Mouse (Mus musculus) layer of hippocampus, postnatal 25 days (tissue): Measurements from ENCODE around the gene Cpt1c. TPM values are rescaled to one million over a fixed set of nuclear protein-coding genes. Genes with fewer than 3 reads are reported as not detected.

Experiments used
- DNase-seq, 2 experiments: peaks; one replicate each; pipeline ENCODE4 v3.0.0; 2022; ENCODE audit warnings: mixed read lengths in 2 of 2, low spot score in 1 of 2; ENCODE audit errors: extremely low spot score in 1 of 2
- total RNA-seq, 2 experiments: library from RNA; stranded (reverse); gene quantifications; 2 replicates each; pipeline ENCODE4 v1.2.3; 2021

Gene Cpt1c
- total RNA-seq, 2 experiments from 2014 or later, result 117 to 128 TPM

DNA sequence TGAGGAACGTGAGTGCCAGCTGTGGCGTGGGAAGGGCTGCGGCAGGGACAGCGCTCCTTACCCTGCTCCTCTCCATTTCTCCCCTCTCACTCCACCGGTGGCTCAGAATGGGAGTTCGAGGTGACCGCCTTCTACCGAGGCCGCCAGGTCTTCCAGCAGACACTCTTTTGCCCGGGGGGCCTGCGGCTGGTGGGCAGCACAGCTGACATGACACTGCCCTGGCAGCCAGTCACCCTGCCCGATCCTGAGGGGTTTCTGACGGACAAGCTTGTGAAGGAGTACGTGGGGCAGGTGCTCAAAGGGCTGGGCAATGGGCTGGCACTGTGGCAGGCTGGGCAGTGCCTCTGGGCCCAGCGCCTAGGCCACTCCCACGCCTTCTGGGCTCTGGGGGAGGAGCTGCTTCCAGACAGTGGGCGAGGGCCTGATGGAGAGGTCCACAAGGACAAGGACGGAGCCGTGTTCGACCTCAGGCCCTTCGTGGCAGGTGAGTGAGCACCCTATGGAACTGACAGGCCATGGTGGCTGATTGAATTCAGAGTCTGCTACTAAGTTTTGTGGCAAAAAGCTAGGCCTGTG lies 26.0 kb upstream of the Cpt1c start:
- DNase-seq, result no peak

- no peak for DNase-seq
Observed at GRCm38 (mm10) chr7:44999753-45000152, 25.1 kb upstream of the Cpt1c start.

GRCm38 (mm10) chr7:44998501-44998955 lies 23.9 kb upstream of the Cpt1c start, which contains the start of gene Bcl2l12:
Gene Bcl2l12, minus strand, starts transcription at chr7:44998712.
- DNase-seq, result no peak

- no peak for DNase-seq
Observed at GRCm38 (mm10) chr7:44997940-44998428, 23.3 kb upstream of the Cpt1c start.

GRCm38 (mm10) chr7:44997231-44997939 lies 22.7 kb upstream of the Cpt1c start, which contains the start of gene Irf3:
Gene Irf3, plus strand, starts transcription at chr7:44997648.
- DNase-seq, result peak; percentile 91 to 93

GRCm38 (mm10) chr7:44996672-44997071 lies 22.0 kb upstream of the Cpt1c start:
- no peak for DNase-seq

DNA sequence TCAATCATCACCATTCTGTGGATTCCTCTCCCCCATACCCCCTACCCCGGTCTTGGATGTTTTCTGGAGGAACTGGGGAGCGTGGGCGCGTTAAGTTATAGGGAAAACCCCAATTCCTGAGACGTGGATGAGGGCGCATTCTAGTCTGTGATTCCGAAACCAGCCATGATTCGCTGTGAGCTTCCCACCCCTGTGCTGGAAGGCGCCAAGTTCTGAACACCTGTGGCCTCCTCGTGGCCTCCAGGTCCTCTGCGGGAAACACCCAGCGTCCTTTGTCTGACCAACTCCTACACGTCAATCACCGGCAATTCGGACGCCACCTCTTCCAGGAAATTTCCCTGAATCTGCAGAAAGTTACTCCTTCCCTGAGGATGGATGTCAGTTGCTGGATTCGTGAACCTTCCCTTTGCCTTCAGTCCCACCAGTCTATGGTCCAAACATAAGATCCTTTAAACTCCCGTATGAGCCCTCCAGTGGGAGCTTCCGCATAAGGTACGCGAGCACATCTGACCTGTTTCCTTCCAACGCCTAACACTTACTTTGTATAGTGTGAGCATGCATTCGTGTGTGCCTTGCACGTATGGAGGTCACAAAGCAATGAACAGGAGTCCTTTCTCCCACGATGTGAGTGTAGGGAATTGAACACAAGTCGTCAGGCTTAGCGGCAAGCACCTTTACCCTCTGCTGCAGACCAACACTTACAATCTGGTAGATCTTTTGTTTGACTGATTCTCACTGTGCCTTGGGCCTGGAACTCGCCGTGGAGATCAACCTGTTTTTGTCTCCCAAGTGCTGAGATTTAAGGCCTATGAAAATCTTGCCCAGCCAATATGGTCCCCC lies 12.4 kb upstream of the Cpt1c start:
- no peak for DNase-seq

GRCm38 (mm10) chr7:44986192-44986878 lies 11.7 kb upstream of the Cpt1c start, which contains the start of gene Prmt1:
Gene Prmt1, minus strand, starts transcription at chr7:44986568.
- DNase-seq, result peak; percentile 79 to 95

DNA sequence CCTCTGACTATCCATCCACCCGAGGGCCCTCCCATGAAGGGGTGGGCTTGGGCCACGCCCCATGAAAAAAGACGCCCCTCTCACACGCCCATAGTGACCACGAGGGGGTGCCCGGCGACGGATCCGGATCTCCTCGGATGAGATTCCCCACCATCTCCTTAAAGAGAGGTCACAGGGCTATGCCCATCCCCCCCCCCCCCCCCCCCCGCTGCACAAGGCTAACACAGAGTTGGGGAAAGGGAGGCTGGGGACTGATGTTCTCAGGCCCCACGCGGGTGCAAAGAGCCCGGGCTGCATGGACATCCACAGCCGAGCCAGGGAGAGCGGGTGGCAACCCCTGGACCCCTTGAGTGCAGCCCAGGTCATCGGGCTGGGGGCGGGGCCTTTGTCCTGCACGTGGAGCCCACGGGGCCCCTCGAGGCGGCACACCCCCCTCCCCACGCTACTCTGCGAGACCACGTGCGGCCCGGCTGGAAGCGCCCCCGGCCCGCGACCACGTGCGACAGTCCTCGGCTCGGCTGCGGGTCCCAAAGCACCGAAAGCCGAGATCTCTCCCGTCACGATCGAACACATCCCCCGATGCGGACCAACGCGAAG lies 11.0 kb upstream of the Cpt1c start:
- DNase-seq, result peak in 1 of 2 experiments; percentile 47

GRCm38 (mm10) chr7:44984833-44985164 lies 10.1 kb upstream of the Cpt1c start:
- DNase-seq, result no peak

GRCm38 (mm10) chr7:44983944-44984832 lies 9.5 kb upstream of the Cpt1c start:
- DNase-seq, result no peak

DNA sequence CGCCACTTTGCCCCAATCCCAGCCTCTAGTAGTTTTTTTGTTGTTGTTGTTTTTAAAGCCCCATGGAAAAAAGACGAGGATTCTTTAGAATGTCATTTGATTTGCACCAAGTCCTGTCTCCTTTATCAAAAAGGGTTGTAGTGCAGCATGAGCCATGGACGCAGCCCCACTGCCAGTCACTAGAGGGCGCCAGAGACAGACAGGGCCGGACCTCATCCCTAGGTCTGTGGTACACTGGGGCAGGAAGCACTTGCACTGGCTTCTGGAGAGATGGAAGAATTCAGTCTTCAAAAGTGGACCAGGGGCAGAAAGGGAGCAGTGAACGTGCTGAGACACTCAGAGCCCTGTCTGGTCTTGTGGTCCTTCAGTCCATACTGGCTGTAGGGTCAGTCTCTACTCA lies 8.4 kb upstream of the Cpt1c start:
- peak; percentile 70 to 94 for DNase-seq

DNA sequence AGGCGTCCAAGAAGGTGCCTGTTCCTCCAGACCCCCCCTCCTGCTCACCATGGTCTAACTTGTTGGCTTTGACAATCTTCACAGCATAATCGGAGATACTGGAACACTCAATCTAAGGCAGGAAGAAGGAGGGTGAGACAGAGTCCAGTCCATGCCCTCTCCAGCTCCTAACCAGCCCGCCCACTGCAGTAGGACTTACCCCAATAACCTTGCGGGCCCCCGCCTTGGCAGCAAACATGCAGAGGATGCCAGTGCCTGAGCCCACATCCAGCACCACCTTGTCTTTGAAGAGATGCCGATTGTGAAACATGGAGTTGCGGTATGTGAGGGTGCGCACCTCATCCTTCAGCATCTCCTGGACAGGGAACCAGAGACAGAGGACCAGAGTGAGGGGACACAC lies 6.9 kb upstream of the Cpt1c start:
- DNase-seq, result no peak

- DNase-seq, result no peak
Observed at GRCm38 (mm10) chr7:44978300-44978699, 3.6 kb upstream of the Cpt1c start.

DNA sequence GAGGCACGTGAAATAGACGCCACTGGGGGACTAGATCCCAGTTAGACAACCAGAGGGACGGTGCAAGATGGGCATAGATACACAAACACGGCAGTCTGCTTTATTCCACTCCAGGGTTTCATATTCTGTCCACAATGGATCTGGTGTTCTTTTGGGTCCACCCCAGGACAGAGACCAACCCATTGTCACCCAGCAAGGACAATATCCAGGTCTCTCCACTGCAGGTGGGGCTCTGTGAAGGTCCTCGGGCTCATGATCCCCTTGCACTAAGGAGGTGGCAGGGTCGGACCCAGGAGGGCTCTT lies 417 bp upstream of the Cpt1c start:
- DNase-seq, result no peak

DNA sequence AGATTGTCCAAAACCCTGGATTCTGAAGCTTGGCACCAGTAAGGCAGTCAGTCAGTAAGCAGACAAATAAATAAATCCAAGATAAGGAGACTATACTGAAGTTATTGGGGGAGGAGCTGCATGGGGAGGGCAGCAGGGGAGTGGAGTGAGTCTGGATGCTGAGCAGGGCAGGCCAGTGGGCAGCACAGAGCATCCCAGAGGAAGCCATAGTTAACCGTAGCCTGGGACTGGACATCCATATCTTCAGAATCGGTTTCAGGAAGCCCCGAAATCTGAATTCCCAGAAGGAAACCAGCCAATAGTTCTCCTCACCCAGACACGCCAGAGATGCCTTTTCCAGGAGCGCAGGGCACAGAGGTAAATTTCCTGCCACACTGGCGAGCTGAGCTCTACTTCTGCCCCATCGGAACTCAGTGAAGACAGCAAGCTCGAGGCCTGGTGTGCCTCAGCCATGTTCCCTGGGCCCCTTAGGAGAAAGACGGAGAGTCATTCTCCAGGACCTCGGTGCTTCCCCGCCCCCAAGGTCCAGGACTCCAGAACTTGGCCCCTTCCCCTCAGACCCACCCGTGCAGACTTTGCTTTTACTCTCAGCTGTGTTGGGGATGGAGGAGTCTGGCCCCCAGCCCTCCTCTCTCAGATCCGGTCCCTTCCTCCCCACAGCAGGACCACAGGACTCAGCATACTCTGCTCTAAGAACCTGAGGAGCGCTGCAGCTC lies 1.1 kb downstream of the Cpt1c start:
- DNase-seq, result no peak

GRCm38 (mm10) chr7:44971142-44971541 lies 3.5 kb downstream of the Cpt1c start:
- DNase-seq, result no peak

GRCm38 (mm10) chr7:44970231-44970691 lies 4.4 kb downstream of the Cpt1c start:
- peak; percentile 61 to 62 for DNase-seq
